Mouse (Mus musculus) heart, adult 2 months (tissue): ENCODE data around the gene Rnf123.

Source experiments
- CTCF ChIP-seq: fragments of 200-600 bp; IDR thresholded peaks from 2 replicates; pipeline ENCODE4 v1.8.1; 2022; ENCODE audit warnings: antibody characterized with exemption, mild to moderate bottlenecking, moderate library complexity
- EP300 ChIP-seq: fragments of 200-500 bp; IDR thresholded peaks from 2 replicates; pipeline ENCODE4 v1.6.1; 2011; ENCODE audit warnings: low read depth, low read length, control low read depth; ENCODE audit not compliant: insufficient read depth
- POLR2A ChIP-seq: fragments of 200-500 bp; IDR thresholded peaks from 2 replicates; pipeline ENCODE4 v1.6.1; 2011; ENCODE audit warnings: mild to moderate bottlenecking, low read depth, low read length, control low read depth; ENCODE audit not compliant: insufficient read depth

DNA sequence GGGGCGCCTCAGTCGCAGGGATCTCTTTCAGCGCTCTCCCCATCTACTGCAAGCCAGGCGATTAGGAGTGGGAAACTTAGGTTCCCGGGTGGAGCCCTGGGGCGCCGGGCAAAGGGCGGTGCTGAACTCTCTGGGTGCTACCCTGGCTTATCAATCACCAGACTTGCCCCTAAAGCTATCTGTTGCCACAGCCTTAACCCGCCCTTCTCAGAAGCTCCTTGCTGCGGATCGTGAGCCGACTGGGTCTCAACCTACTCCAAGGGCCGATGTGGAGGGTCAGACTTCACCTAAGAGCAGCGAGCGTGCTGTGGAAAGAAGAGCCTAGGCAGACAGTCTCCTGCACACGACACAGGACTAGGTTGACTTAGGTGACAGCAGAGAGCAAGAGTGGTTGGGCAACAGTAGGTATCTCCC is 11.9 kb upstream of the Rnf123 start:
- no peak for TF ChIP-seq POLR2A
- no peak for TF ChIP-seq CTCF
- TF ChIP-seq EP300: no peak
